Mouse (Mus musculus) embryo, embryonic 10 days (tissue): Measurements from ENCODE around the gene Evi5.

Experiments used
- DNase-seq: peaks from one replicate; pipeline ENCODE4 v3.0.0-alpha.2; 2015; ENCODE audit warnings: low spot score

Evi5 gene

GRCm38 (mm10) chr5:107869701-107870100 lies 5.2 kb downstream of the Evi5 start:
- DNase-seq: no peak

GRCm38 (mm10) chr5:107868905-107869424 lies 5.9 kb downstream of the Evi5 start:
- DNase-seq: peak; percentile 96

GRCm38 (mm10) chr5:107867970-107868904 lies 6.7 kb downstream of the Evi5 start:
- peak; percentile 64 for DNase-seq

GRCm38 (mm10) chr5:107866127-107867126 lies 8.5 kb downstream of the Evi5 start:
- no peak for DNase-seq

- no peak for DNase-seq
These were observed 10.9 kb downstream of the Evi5 start for GRCm38 (mm10) chr5:107863971-107864370.

GRCm38 (mm10) chr5:107858963-107859362 lies 15.9 kb downstream of the Evi5 start:
- DNase-seq: no peak

- DNase-seq: no peak
These were observed 19.4 kb downstream of the Evi5 start for GRCm38 (mm10) chr5:107855546-107855945.

GRCm38 (mm10) chr5:107854556-107854955 lies 20.4 kb downstream of the Evi5 start:
- DNase-seq: no peak

GRCm38 (mm10) chr5:107853807-107854206 lies 21.1 kb downstream of the Evi5 start:
- DNase-seq: no peak

- no peak for DNase-seq
These were observed 25.9 kb downstream of the Evi5 start for GRCm38 (mm10) chr5:107848964-107849363.

- no peak for DNase-seq
These were observed 27.1 kb downstream of the Evi5 start for GRCm38 (mm10) chr5:107847817-107848216.

- no peak for DNase-seq
These were observed 27.6 kb downstream of the Evi5 start for GRCm38 (mm10) chr5:107847349-107847748.

GRCm38 (mm10) chr5:107840549-107841238 lies 34.2 kb downstream of the Evi5 start:
- no peak for DNase-seq

GRCm38 (mm10) chr5:107838891-107839644 lies 35.8 kb downstream of the Evi5 start:
- no peak for DNase-seq

GRCm38 (mm10) chr5:107834287-107834686 lies 40.6 kb downstream of the Evi5 start:
- no peak for DNase-seq

- DNase-seq: no peak
These were observed 43.6 kb downstream of the Evi5 start for GRCm38 (mm10) chr5:107831351-107831750.

- no peak for DNase-seq
These were observed 44.8 kb downstream of the Evi5 start, which contains the start of gene Ube2d2b for GRCm38 (mm10) chr5:107829998-107830560. Ube2d2b (plus strand) TSS chr5:107830099.

GRCm38 (mm10) chr5:107822521-107822920 lies 52.4 kb downstream of the Evi5 start:
- no peak for DNase-seq

GRCm38 (mm10) chr5:107814651-107815050 lies 60.3 kb downstream of the Evi5 start:
- no peak for DNase-seq

GRCm38 (mm10) chr5:107807496-107807895 lies 67.4 kb downstream of the Evi5 start:
- DNase-seq: no peak
